In genomic region chr2:70302905-70303304, GRCm38 (mm10) we compare ENCODE assay signal across 25 mouse cellular contexts.
"Had no signal": no experiment of that assay in that cellular context is flagged by ENCODE, and none has a peak within 500 bp of the region (broad histone marks: within the 10 kb centered on the region; RNA-seq: fewer than 3 reads in every experiment).

No protein-coding gene starts in this region.

- DNase-seq: gastrocnemius, adult 2 months; gastrocnemius, postnatal 10 days; gastrocnemius, postnatal 25 days; heart, adult 18-20 months; heart, postnatal 10 days; heart, postnatal 4 days; kidney, adult 18-20 months; kidney, adult 8-10 months; kidney, postnatal 10 days; kidney, postnatal 25 days; kidney, postnatal 4 days; liver; liver, embryonic 13.5 days had no signal

- H3K4me3 ChIP-seq: gastrocnemius, adult 2 months; heart, embryonic 10.5 days; heart, embryonic 12.5 days; hindbrain, embryonic 10.5 days; hindbrain, embryonic 12.5 days; intestine, embryonic 15.5 days; limb, embryonic 10.5 days; limb, embryonic 12.5 days; liver, embryonic 13.5 days had no signal

- H3K4me2 ChIP-seq: heart, embryonic 12.5 days; hindbrain, embryonic 12.5 days; hindbrain, embryonic 14.5 days; intestine, embryonic 15.5 days; limb, embryonic 12.5 days; liver, embryonic 11.5 days; liver, embryonic 13.5 days had no signal

- H3K27me3 ChIP-seq: heart, embryonic 12.5 days; hindbrain, embryonic 12.5 days; intestine, embryonic 15.5 days; limb, embryonic 12.5 days; liver, embryonic 13.5 days had no signal

- ATAC-seq: hindbrain, embryonic 16.5 days; inflammation-experienced regulatory T-cells, adult 6 months; intestine, embryonic 15.5 days; intestine, postnatal 0 days had no signal

- H3K4me1 ChIP-seq: hindbrain, embryonic 10.5 days; hindbrain, embryonic 12.5 days; intestine, embryonic 15.5 days; limb, embryonic 10.5 days; limb, embryonic 12.5 days; liver, embryonic 13.5 days had no signal

- H3K27ac ChIP-seq: gastrocnemius, adult 2 months; heart, embryonic 10.5 days; hindbrain, embryonic 10.5 days; hindbrain, embryonic 12.5 days; hindbrain, embryonic 14.5 days; intestine, embryonic 15.5 days; limb, embryonic 10.5 days; limb, embryonic 12.5 days; liver, embryonic 13.5 days had no signal

- H3K36me3 ChIP-seq: heart, embryonic 10.5 days; heart, embryonic 12.5 days; hindbrain, embryonic 10.5 days; hindbrain, embryonic 12.5 days; intestine, embryonic 15.5 days; limb, embryonic 10.5 days; limb, embryonic 12.5 days; liver, embryonic 13.5 days had no signal

- H3K9ac ChIP-seq: heart, embryonic 12.5 days; hindbrain, embryonic 12.5 days; hindbrain, embryonic 14.5 days; intestine, embryonic 15.5 days; limb, embryonic 12.5 days; liver, embryonic 13.5 days had no signal

- H3K9me3 ChIP-seq: heart, embryonic 12.5 days; hindbrain, embryonic 10.5 days; hindbrain, embryonic 12.5 days; intestine, embryonic 15.5 days; limb, embryonic 10.5 days; limb, embryonic 12.5 days; liver, embryonic 13.5 days had no signal
